Mouse (Mus musculus) liver, postnatal 0 days (tissue): ENCODE results near the gene Fign. TPM values are rescaled to one million over a fixed set of nuclear protein-coding genes. Genes with fewer than 3 reads are reported as not detected.

Source experiments
- ATAC-seq: fragments of 200-750 bp; cut with Nextera tagmentation; 2 replicates; pipeline ENCODE4 v1.8.0; 2017; ENCODE audit warnings: mild to moderate bottlenecking, moderate library complexity
- DNase-seq: peaks from one replicate; pipeline ENCODE4 v3.0.0-alpha.2; 2016
- H3K27ac ChIP-seq: fragments of 300-500 bp; sonication (generic); 2 replicates; pipeline ENCODE4 v1.5.1; 2014; ENCODE audit warnings: antibody characterized with exemption, moderate library complexity, mild to moderate bottlenecking, low read depth
- H3K27me3 ChIP-seq: fragments of 300-500 bp; sonication (generic); 2 replicates; pipeline ENCODE4 v1.6.1; 2014; ENCODE audit warnings: low read length, control low read depth, mixed read lengths; ENCODE audit not compliant: insufficient read depth
- H3K36me3 ChIP-seq: fragments of 300-500 bp; sonication (generic); replicated peaks from 2 replicates; pipeline ENCODE4 v1.6.1; 2014; ENCODE audit warnings: mild to moderate bottlenecking, control low read depth, low read length, moderate library complexity, mixed read lengths; ENCODE audit not compliant: insufficient read depth
- H3K4me1 ChIP-seq: fragments of 300-500 bp; sonication (generic); 2 replicates; pipeline ENCODE4 v1.6.1; 2014; ENCODE audit warnings: antibody characterized with exemption, mild to moderate bottlenecking, control low read depth; ENCODE audit not compliant: insufficient read depth
- H3K4me2 ChIP-seq: fragments of 300-500 bp; sonication (generic); 2 replicates; pipeline ENCODE4 v1.6.1; 2014; ENCODE audit warnings: low read depth, mild to moderate bottlenecking, low read length, moderate library complexity, mixed read lengths
- H3K4me3 ChIP-seq: fragments of 300-500 bp; sonication (generic); 2 replicates; pipeline ENCODE4 v1.5.1; 2014; ENCODE audit warnings: low read depth, low read length
- H3K9ac ChIP-seq: fragments of 300-500 bp; sonication (generic); replicated peaks from 2 replicates; pipeline ENCODE4 v1.6.1; 2014; ENCODE audit warnings: mild to moderate bottlenecking, moderate library complexity
- H3K9me3 ChIP-seq: fragments of 300-500 bp; sonication (generic); 2 replicates; pipeline ENCODE4 v1.6.1; 2016; ENCODE audit warnings: mild to moderate bottlenecking, control low read depth, low read length, mixed read lengths
- CTCF ChIP-seq: sonication (generic); IDR thresholded peaks from 2 replicates; pipeline ENCODE4 v1.5.1; 2016; ENCODE audit warnings: antibody characterized with exemption, low read depth
- EP300 ChIP-seq: IDR thresholded peaks from 2 replicates; pipeline ENCODE4 v1.6.1; 2016; ENCODE audit warnings: antibody characterized with exemption, low read depth, mild to moderate bottlenecking
- WGBS: fragments of 180-500 bp; shearing (Covaris S2); extraction: QIAGEN DNeasy Blood & Tissue Kit; methylation state at CpG from one replicate; pipeline ENCODE4 v1.1.7; 2014; ENCODE audit not compliant: insufficient replicate concordance; 5-methylcytosine and 5-hydroxymethylcytosine counted together
- polyA plus RNA-seq: library from polyadenylated mRNA; unstranded; fragments of >200 nt; fragmentation: Nextera tagmentation; extraction: Ambion mirVana; gene quantifications from 2 replicates; pipeline ENCODE4 v1.2.1, GENCODE M21; 2015

The Fign gene
- polyA plus RNA-seq: 0.91 and 1.2 TPM in 2 replicates

- ATAC-seq (peak; percentile 86), DNase-seq (peak; percentile 64)
- Histone ChIP-seq H3K4me1 (no peaks in the 10 kb centered on the region), H3K9ac (peak within 1 kb of the TSS; percentile 70), H3K4me2 (peak within 1 kb of the TSS; percentile 75), H3K27ac (peak within 1 kb of the TSS; percentile 89), H3K9me3 (no peaks in the 10 kb centered on the region), H3K4me3 (peak within 1 kb of the TSS; percentile 56), H3K36me3 (no peaks in the 10 kb centered on the region), H3K27me3 (0 out of 2 replicates have a peak, but pooled peaks cover 4% of the 10 kb centered on the region)
- TF ChIP-seq CTCF (no peak), EP300 (no peak)
- WGBS: under 1% methylated on average over 51 of the region's 85 CpGs
These were observed at the start of gene Fign for GRCm38 (mm10) chr2:64097937-64098617. Fign (minus strand) TSS chr2:64098038.

GRCm38 (mm10) chr2:64133597-64133996, 35.8 kb upstream of the Fign start:
- Histone ChIP-seq H3K27me3 (no peaks in the 10 kb centered on the region), H3K36me3 (no peaks in the 10 kb centered on the region), H3K27ac (no peak overlapping the region), H3K4me1 (no peaks in the 10 kb centered on the region), H3K9ac (no peak overlapping the region), H3K9me3 (no peaks in the 10 kb centered on the region), H3K4me3 (no peak overlapping the region), H3K4me2 (no peak overlapping the region)
- WGBS: 52% methylated on average over 4 of the region's 4 CpGs
- ATAC-seq (no peak; the same call in 1 of the 2 replicates), DNase-seq (no peak)
- TF ChIP-seq EP300: no peak

- DNase-seq: no peak
These were observed 22.7 kb upstream of the Fign start for GRCm38 (mm10) chr2:64120495-64120894.

GRCm38 (mm10) chr2:64116613-64117012, 18.8 kb upstream of the Fign start:
- TF ChIP-seq EP300: no peak
- TF ChIP-seq CTCF: no peak
- H3K36me3 ChIP-seq: no peaks in the 10 kb centered on the region
- no peak overlapping the region for H3K4me2 ChIP-seq
- WGBS: 71% methylated on average over 7 of the region's 7 CpGs
- H3K9me3 ChIP-seq: no peaks in the 10 kb centered on the region
- DNase-seq (no peak), ATAC-seq (no peak)
- H3K9ac ChIP-seq: no peak overlapping the region
- no peaks in the 10 kb centered on the region for H3K27me3 ChIP-seq
- no peak overlapping the region for H3K4me3 ChIP-seq
- no peak overlapping the region for H3K27ac ChIP-seq
- H3K4me1 ChIP-seq: no peaks in the 10 kb centered on the region

More at GRCm38 (mm10) chr2:64120495-64120894, 22.7 kb upstream of the Fign start:
- Histone ChIP-seq H3K27ac (no peak overlapping the region), H3K4me2 (no peak overlapping the region), H3K4me3 (no peak overlapping the region), H3K9me3 (no peaks in the 10 kb centered on the region), H3K27me3 (no peaks in the 10 kb centered on the region), H3K9ac (no peak overlapping the region), H3K36me3 (no peaks in the 10 kb centered on the region), H3K4me1 (no peaks in the 10 kb centered on the region)
- 52% methylated on average over 5 of the region's 5 CpGs for WGBS
- TF ChIP-seq EP300 (no peak), CTCF (no peak)
- ATAC-seq: no peak

GRCm38 (mm10) chr2:64111133-64111532, 13.3 kb upstream of the Fign start:
- Histone ChIP-seq H3K27me3 (no peaks in the 10 kb centered on the region), H3K4me3 (no peak overlapping the region), H3K4me1 (no peaks in the 10 kb centered on the region), H3K9ac (no peak overlapping the region), H3K27ac (no peak overlapping the region), H3K9me3 (no peaks in the 10 kb centered on the region), H3K4me2 (no peak overlapping the region), H3K36me3 (no peaks in the 10 kb centered on the region)
- ATAC-seq: no peak
- no peak for DNase-seq
- 76% methylated on average over 3 of the region's 3 CpGs for WGBS
- TF ChIP-seq CTCF (no peak), EP300 (no peak)

- Histone ChIP-seq H3K4me2 (no peak overlapping the region), H3K36me3 (no peaks in the 10 kb centered on the region), H3K27ac (no peak overlapping the region), H3K27me3 (no peaks in the 10 kb centered on the region), H3K9ac (no peak overlapping the region), H3K4me1 (no peaks in the 10 kb centered on the region), H3K9me3 (no peaks in the 10 kb centered on the region), H3K4me3 (no peak overlapping the region)
- 82% methylated on average over 4 of the region's 4 CpGs for WGBS
- DNase-seq: no peak
- no peak for ATAC-seq
- TF ChIP-seq CTCF: no peak
- TF ChIP-seq EP300: no peak
These were observed 12.0 kb upstream of the Fign start for GRCm38 (mm10) chr2:64109860-64110259.
